Mouse (Mus musculus) thymus, adult 2 months (tissue): ENCODE measurements around the gene Rubcnl. TPM values are rescaled to one million over a fixed set of nuclear protein-coding genes. Genes with fewer than 3 reads are reported as not detected.
A peak's percentile ranks its signal among the peaks of the same experiment; 100 is the strongest.

Experiments used
- DNase-seq: peaks from one replicate; pipeline ENCODE4 v3.0.0; 2021
- H3K27ac ChIP-seq: fragments of 200-500 bp; 2 replicates; pipeline ENCODE4 v1.5.1; 2012; ENCODE audit warnings: low read length, control low read depth; ENCODE audit not compliant: control insufficient read depth, insufficient read depth
- H3K27me3 ChIP-seq: fragments of 200-500 bp; 2 replicates; pipeline ENCODE4 v1.6.1; 2012; ENCODE audit warnings: mild to moderate bottlenecking, low read length, moderate library complexity, mixed read lengths; ENCODE audit not compliant: control insufficient read depth, insufficient read depth
- H3K36me3 ChIP-seq: fragments of 200-500 bp; 2 replicates; pipeline ENCODE4 v1.6.1; 2012; ENCODE audit warnings: mild to moderate bottlenecking, low read length, moderate library complexity; ENCODE audit not compliant: control insufficient read depth, insufficient read depth
- H3K4me1 ChIP-seq: fragments of 200-500 bp; replicated peaks from 2 replicates; pipeline ENCODE4 v1.6.1; 2012; ENCODE audit warnings: low read length; ENCODE audit not compliant: control insufficient read depth, insufficient read depth
- H3K4me3 ChIP-seq: fragments of 200-500 bp; 2 replicates; pipeline ENCODE4 v1.5.1; 2012; ENCODE audit warnings: mild to moderate bottlenecking, low read length, control low read depth, moderate library complexity; ENCODE audit not compliant: control insufficient read depth, insufficient read depth
- CTCF ChIP-seq: fragments of 200-500 bp; IDR thresholded peaks from 2 replicates; pipeline ENCODE4 v1.5.1; 2012; ENCODE audit warnings: mild to moderate bottlenecking, control low read depth, low read length, moderate library complexity, borderline replicate concordance; ENCODE audit not compliant: control insufficient read depth, poor library complexity, insufficient read depth; ENCODE audit errors: extremely low read depth
- POLR2A ChIP-seq: fragments of 200-500 bp; IDR thresholded peaks from 2 replicates; pipeline ENCODE4 v1.6.1; 2012; ENCODE audit warnings: mild to moderate bottlenecking, low read length, control low read depth, moderate library complexity; ENCODE audit not compliant: control insufficient read depth, poor library complexity, insufficient read depth; ENCODE audit errors: extremely low read depth
- WGBS: fragments of 180-500 bp; shearing (Covaris S2); methylation state at CpG from one replicate; pipeline ENCODE4 v1.1.7; 2018; 5-methylcytosine and 5-hydroxymethylcytosine counted together
- polyA plus RNA-seq: library from polyadenylated mRNA; depleted of rRNA; stranded (reverse); fragments of >200 nt; gene quantifications from 2 replicates; pipeline ENCODE4 v1.2.3, GENCODE M21; 2012; rRNA removed

Rubcnl gene
- polyA plus RNA-seq, 1 experiment = 2.9 TPM

DNA sequence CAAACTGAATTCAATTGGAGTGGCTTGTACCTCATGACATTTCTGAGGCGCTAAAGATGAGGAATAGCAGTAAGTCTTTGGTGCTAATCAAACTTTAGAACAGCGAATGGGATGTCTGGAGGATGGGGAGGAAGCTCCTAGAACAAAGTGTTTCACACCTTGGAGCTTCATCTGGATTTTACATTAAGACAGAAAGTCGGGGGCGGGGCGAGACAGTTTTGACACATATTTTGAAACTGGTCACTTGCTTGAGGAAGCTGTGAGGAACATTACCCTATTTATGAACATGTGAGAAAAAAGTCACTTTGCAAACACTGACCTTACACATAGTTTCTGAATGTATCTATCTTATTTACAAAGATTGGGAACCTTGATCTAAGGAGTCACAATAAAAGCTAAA lies 49.4 kb downstream of the Rubcnl start:
- Histone ChIP-seq H3K27ac (no peak overlapping the region), H3K4me3 (no peak overlapping the region), H3K36me3 (no peaks in the 10 kb centered on the region), H3K4me1 (peaks cover 17% of the 10 kb centered on the region), H3K27me3 (no peaks in the 10 kb centered on the region)
- no peak for TF ChIP-seq CTCF
- no peak for TF ChIP-seq POLR2A
- no peak for DNase-seq
- 97% methylated on average over 5 of the region's 5 CpGs for WGBS

DNA sequence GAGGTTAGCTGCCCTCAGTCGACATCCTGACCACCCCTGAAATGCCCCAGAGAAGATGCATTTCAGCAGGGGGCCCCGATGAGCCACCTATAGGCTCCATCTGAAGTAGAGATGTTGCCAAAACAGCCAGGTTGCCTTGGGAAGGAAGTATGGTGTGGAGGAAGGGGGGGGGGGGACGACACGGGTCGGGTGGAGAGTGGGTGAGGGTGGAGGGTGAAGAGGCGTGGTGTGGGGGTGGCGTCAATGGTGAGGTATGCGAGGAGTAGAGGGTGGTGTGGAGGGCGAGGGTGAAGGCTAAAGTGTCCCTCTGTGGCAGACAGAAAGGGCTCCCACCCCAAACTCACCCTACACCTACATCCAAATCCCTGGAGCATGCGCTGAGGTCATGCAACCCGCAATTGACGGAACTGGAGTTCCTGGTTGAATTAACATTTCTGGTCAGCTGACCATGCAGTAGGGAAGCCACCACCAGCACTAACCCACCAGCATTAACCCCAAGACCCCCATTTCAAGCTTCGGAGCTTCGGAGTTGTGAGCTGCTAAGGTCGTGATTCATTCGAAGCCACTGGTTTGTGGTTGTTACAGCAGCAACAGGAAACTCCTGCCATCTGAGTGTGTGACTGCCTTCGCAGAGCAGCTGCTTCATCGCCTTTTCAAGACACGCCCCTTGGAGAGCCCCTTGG lies 52.7 kb downstream of the Rubcnl start:
- no peaks in the 10 kb centered on the region for H3K27me3 ChIP-seq
- peaks cover 22% of the 10 kb centered on the region for H3K4me1 ChIP-seq
- H3K27ac ChIP-seq = peak overlapping the region; percentile 87
- DNase-seq = peak; percentile 65
- WGBS = 5% methylated on average over 18 of the region's 19 CpGs
- peak overlapping the region; percentile 51 for H3K4me3 ChIP-seq
- no peaks in the 10 kb centered on the region for H3K36me3 ChIP-seq
- TF ChIP-seq POLR2A = peak; percentile 21; the same call in 1 of the 2 replicates
- 0 out of 2 replicates have a peak, but pooled peaks have one; percentile 9 for TF ChIP-seq CTCF

DNA sequence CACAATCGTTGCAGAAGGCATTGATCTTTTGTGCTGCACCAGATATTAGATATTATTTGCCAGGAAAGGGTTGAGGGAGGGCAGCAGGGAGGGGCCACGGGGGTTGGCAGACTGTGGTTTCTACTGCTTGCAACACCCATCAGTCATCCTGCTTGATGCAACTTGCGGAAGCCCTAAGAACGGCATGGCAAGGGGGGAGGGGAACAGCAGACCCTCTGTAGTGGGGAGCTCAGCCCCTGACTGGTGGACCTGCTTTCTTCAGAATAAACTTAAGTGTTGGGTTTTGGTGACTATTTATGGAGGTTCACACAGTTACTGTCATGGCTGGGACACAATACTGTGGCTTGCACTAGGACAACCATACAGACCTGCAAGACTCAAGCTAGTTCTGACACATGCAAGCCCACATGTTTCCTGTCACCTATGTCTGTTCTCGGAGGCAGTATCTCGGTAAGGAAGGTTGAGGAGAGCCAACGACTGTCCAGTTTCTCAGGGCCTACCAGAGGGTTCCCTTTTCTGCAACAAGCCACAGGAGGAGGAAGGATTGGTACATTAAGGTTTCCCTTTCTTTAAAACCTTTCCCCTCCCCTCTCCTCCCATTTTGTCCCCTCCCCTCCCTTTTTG lies 53.6 kb downstream of the Rubcnl start:
- Histone ChIP-seq H3K4me3 (no peak overlapping the region), H3K27me3 (no peaks in the 10 kb centered on the region), H3K4me1 (peaks cover 22% of the 10 kb centered on the region), H3K27ac (peak overlapping the region; percentile 87), H3K36me3 (no peaks in the 10 kb centered on the region)
- WGBS = 5% methylated on average over 7 of the region's 7 CpGs
- DNase-seq = peak; percentile 76
- TF ChIP-seq CTCF (no peak), POLR2A (peak; percentile 21; the same call in 1 of the 2 replicates)

DNA sequence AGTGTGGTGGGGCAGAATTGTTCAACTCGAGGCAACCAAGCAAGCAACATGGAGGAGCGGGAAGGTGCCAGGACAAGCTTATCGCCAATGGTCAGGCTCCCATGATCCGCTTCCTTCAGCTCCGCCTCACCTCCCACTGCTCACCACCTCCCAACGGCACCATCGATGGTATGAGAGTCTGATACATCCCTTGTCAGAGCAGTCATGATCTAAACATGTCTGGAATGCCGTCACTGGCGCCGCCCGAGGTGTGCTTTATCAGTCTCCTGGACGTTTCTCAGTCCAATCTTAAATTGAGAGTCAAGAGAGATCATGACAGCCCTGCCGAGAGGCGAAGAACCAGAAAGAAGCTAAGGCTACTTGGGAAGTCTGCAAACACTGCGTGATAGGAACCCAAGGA lies 55.3 kb downstream of the Rubcnl start:
- Histone ChIP-seq H3K36me3 (no peaks in the 10 kb centered on the region), H3K27ac (no peak overlapping the region), H3K27me3 (no peaks in the 10 kb centered on the region), H3K4me1 (peaks cover 20% of the 10 kb centered on the region), H3K4me3 (no peak overlapping the region)
- TF ChIP-seq CTCF = no peak
- TF ChIP-seq POLR2A = no peak
- 91% methylated on average over 15 of the region's 15 CpGs for WGBS
- DNase-seq = no peak

DNA sequence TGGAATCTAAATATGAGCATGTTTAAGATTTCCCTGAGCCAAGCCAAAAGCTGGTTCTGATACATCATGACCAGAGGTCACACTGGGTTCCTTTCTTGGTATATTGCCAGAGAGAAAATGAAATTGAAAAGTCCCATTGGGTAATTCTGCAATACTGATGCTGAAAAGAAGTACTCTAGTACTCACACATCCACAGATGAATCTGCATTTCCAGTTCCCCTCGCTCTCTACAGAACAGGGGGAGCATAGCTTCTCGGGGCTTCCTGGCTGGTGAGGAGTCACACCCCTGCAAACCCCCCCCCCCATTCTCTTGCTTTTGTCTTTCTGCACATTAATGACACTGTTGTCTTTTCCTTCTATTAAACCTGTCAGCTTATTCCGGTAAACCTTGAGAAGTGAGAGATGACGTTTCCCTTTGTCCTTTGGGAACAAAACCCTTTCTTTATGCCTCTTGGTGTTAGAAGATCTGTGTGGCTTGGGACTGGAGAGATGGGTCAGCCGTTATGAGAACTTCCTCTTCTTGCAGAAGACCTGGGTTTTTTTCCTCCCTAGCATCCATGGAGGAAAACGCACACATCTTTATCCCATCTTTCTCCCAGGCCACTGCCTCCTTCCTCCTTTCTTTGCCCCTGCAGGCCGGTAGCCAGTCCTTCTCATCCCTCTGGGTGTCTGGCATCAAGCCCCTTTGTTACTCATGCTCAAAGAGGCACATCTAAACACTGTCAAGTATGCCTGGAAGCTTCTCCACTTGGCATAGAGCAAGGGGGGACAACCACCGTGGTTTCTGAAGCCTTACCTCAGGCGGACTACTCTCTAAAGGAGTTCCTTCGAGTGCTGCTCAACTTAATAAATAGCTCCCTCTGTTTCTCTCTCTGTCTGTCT lies 59.7 kb downstream of the Rubcnl start:
- H3K27ac ChIP-seq = no peak overlapping the region
- no peaks in the 10 kb centered on the region for H3K36me3 ChIP-seq
- no peak for DNase-seq
- H3K4me3 ChIP-seq = no peak overlapping the region
- peaks cover 4% of the 10 kb centered on the region for H3K4me1 ChIP-seq
- WGBS = 51% methylated on average over 10 of the region's 10 CpGs
- TF ChIP-seq POLR2A = no peak
- no peak for TF ChIP-seq CTCF
- H3K27me3 ChIP-seq = no peaks in the 10 kb centered on the region

DNA sequence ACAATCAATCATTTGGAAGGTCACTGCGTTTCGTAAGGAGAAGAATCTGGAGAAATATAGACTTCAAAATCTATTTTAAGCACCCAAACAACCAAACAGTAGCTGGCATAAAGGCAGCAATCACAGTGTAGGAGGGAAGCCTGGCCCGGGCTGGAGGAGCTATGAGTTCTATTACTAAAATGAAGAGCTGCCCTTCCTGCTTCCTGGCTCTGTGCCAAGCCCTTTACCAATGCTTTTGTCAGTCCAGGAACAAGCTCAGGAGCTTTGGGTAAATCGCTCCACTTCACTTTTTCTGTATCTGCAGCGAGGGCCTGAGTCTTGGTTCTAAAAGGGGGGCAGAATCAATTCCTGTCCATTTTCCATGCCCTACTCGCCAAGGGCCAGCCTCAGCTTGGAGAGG lies 62.1 kb downstream of the Rubcnl start:
- no peak overlapping the region for H3K27ac ChIP-seq
- H3K27me3 ChIP-seq = no peaks in the 10 kb centered on the region
- no peak for DNase-seq
- TF ChIP-seq CTCF = no peak
- no peak for TF ChIP-seq POLR2A
- 71% methylated on average over 6 of the region's 6 CpGs for WGBS
- no peak overlapping the region for H3K4me3 ChIP-seq
- no peaks in the 10 kb centered on the region for H3K4me1 ChIP-seq
- no peaks in the 10 kb centered on the region for H3K36me3 ChIP-seq

Other genes starting within 250 kb of the Rubcnl start
- gene Lrch1, start 68.2 kb upstream of the Rubcnl start, polyA plus RNA-seq = 27.5 and 30.1 TPM in 2 replicates
- gene Lrrc63, start 114.9 kb downstream of the Rubcnl start, polyA plus RNA-seq = 0.04 TPM in 1 of 2 replicates, not detected in the other
- gene Lcp1, start 115.1 kb downstream of the Rubcnl start, polyA plus RNA-seq = 62.8 and 71.2 TPM in 2 replicates
- gene Cpb2, start 226.3 kb downstream of the Rubcnl start, polyA plus RNA-seq = 0.29 TPM in 1 of 2 replicates, not detected in the other